Mouse (Mus musculus) granulocyte monocyte progenitor cell, adult 5-6 weeks (primary cell): ENCODE data around the gene Fkbp8. TPM values are rescaled to one million over a fixed set of nuclear protein-coding genes. Genes with fewer than 3 reads are reported as not detected.

Source experiments
- ATAC-seq: replicated peaks from 2 replicates; pipeline ENCODE4 v1.8.0; 2016; ENCODE audit warnings: mild to moderate bottlenecking, moderate TSS enrichment, inconsistent platforms; ENCODE audit not compliant: poor library complexity, severe bottlenecking
- total RNA-seq, 2 experiments: library from RNA; stranded (forward) in 1 of 2; stranded (reverse) in 1 of 2; fragments of 200-712, 200-1000 nt in 1 of 2; fragments of >200 nt in 1 of 2; fragmentation: Nextera tagmentation in 1 of 2; gene quantifications; 2 replicates each; pipeline ENCODE4 v1.2.3; 2014 to 2017

The Fkbp8 gene
- total RNA-seq, 2 experiments from 2014 or later = 107 to 113 TPM

DNA sequence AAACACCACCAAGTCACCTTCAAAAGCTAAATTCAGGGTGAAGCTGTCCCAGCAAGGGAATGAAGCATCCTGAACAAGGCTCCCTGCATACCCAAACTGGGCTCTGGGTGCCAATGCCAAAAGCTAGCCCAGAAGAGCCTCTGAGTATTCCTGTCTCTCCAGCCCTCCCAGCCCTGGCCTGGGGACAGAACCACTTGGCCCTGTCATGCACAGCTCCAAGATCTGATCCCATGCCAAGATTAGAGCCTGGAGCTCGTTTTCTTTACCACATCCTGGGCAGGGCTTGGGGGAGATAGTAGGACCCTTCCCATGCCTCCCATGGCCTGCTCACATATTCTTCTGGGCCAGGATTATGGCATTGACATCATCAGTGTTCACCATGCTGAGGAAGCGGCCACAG, 7.9 kb upstream of the Fkbp8 start:
- no peak for ATAC-seq

DNA sequence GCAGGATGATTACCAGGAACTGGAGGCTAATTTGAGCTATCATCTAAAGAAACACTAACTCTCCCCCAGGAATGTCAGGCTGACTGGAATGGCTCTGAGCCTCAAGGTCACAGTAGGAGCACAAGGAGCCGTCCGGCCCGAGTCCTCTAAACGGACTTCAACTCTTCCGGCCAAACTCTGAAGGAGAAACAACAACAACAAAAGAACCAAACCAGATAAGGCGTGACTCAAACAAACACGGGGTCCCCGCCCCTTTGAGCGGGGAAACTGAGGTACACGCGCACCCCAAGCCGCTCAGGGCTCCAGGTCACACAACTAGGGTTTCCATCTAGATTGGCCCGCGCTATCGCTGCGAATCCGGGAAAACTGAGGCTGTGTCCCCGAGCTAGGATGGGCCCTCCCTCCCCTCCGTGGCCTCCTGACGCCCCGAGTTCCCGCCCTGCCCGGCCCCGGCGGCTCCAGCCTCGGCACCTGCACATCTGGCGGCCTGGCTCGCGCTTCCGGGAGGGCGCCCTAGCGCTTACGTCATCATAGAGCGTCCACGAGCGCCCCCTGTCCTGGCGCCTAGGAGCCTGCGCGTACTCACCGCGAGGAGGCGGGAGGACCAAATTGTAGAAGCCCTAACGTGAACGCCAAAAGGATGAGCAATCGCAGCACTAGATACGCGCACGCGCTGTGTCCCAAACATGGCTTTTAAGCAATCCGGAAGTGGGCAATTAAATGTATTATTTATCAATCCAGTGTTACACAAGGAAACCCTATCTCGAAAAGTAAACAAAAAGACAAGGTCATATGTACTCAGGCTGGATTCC, 4.7 kb upstream of the Fkbp8 start:
- ATAC-seq = peak; percentile 89

DNA sequence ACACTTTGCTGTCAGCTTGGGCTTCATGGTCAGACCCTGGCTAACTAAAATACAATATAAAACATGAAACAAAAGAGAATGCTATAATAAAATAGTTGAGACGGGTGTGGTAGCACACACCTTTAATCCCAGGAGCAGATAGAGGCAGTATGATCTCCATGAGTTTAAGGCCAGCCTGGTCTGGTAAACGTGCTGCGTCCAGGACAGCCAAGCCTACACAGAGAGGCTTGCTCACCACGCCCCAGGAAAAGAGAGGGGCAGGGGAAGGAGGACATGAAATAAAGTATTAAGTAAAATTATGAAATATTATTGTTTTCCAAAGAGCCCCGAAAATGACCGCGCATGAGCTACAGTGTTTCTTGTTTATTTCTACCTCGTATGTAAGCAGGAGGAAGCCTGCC, 413 bp upstream of the Fkbp8 start:
- no peak for ATAC-seq

DNA sequence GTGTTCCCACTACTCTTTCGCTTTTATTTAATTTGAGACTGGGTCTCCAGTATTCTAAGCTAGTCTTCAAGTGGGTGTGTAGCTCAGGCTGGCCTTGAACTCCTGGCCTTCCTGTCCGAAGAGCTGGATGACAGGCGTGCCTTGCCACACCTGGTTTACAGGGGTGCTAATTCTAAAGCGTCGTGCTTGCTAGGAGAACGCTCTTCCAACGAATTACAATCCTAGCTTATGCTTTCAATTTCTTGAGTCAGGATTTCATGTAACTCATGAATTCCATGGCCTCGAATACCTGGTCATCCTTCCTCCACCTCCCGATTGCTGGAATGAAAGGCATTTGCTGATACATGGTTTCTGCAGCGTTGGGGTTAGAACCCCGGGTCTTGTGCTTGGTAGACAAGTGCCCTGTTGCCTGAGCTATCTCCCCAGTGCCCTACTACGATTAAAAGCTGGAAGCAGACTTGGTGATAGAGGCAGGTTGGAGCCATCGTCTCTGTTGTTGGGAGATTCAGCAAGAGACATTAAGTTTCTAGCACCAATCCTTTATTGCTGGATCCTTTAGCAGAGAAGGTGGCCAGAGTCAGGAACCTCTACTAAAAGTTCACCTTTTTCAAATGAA, 766 bp downstream of the Fkbp8 start:
- no peak for ATAC-seq

DNA sequence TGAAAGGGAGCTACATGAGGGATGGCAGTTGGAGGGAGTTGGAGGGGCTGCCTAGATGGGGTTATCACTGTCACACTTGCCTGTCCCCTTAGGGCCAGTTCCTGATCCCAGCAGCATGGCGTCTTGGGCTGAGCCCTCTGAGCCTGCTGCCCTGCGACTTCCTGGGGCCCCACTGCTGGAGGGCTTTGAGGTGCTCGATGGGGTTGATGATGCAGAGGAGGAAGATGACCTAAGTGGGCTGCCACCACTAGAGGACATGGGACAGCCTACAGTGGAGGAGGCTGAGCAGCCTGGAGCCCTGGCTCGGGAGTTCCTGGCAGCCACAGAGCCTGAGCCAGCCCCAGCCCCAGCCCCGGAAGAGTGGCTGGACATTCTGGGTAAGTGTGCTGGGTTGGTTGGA, 1.8 kb downstream of the Fkbp8 start:
- peak; percentile 30; the same call in 1 of the 2 replicates for ATAC-seq

DNA sequence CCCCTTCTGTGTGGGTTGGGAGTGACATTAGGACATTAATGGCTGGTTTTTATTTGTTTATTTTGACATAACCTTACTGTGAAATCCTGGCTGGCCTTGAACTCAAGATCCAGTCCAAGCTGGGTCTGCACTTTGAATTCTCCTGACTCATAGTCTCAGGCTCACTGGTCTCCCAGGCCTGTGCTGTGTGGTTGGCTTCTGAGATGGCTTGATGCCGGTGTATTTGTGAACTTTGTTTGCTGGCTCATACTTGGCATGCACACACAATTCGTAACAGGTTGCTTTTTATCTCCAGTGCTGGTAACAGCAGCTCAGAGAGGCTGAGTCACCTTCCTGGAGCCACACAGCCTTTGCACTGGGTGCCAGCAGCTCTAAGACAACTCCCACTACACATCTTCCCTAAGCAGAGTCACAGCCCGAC, 2.2 kb downstream of the Fkbp8 start:
- ATAC-seq = no peak

DNA sequence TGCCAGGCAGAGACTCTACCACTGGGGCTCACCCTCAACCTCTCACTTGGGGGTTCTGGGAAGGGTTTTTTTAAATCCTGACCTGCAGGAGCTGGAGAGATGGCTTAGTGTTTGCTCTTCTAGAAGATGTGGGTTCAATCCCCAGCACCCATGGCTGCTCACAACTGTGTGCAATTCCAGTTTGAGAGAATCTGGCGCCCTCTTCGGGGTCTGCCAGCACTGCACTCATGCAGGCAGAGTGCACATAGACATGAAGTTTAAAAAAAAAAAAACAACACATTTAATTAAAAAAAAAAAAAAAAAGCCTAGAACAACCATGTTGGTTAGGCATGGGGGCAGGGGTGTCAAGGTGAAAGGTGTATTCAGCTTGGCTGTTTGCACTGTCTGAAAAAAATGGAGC, 2.8 kb downstream of the Fkbp8 start:
- ATAC-seq = no peak

DNA sequence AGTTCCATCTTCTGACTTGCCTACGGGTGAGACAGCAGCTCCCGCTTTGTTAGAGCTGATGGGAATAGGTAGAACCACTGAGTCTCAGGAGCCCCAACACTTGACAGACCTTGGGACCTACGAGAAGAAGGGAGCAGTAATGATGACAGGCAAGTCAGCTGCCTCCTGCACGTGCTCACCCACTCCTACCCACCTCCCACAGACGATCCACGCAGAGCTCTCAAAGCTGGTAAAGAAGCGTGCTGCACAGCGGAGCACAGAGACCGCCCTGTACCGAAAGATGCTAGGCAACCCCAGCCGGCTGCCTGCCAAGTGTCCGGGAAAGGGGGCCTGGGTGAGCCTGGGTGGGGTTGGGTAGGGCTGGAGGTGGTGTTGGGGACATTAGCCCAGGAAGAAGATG, 6.8 kb downstream of the Fkbp8 start:
- no peak for ATAC-seq

DNA sequence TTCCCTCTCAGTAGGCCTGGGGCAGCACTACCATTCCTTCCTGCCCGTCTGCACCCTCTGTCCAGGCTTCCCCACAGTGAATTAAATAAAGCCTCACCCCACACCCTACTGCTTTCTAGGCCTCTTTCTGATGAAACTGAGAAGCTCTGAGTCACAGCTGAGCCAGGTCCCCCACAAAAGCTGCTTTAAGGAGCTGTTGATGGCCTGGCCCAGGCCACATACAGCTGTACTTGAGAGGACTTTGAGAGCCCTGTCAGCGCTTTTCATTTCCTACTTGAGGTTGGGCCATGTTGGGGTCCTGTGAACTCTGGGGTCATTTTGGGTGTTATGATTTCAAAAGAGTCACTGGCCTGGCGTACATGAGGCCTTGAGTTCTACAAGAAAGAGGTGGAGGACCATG, 7.7 kb downstream of the Fkbp8 start:
- ATAC-seq = no peak

DNA sequence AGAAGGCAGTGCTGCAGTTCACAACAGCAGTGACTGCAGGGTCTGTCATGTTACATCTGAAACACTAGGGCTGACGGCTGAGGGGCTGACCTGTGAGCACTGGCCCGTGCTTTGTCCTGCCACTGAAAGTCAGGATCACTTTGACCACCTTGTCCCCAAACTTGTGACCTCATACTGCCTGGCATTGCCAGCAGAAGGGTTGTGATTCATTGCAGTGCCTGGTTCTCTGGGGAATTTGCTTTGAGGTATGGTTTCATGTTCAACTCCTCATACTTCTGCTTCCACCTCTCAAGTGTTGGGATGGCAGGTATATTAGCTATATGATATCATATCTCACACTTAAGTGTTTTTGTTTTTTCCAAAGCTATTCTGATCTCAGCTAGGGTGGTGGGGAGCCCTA, 8.2 kb downstream of the Fkbp8 start:
- no peak for ATAC-seq

DNA sequence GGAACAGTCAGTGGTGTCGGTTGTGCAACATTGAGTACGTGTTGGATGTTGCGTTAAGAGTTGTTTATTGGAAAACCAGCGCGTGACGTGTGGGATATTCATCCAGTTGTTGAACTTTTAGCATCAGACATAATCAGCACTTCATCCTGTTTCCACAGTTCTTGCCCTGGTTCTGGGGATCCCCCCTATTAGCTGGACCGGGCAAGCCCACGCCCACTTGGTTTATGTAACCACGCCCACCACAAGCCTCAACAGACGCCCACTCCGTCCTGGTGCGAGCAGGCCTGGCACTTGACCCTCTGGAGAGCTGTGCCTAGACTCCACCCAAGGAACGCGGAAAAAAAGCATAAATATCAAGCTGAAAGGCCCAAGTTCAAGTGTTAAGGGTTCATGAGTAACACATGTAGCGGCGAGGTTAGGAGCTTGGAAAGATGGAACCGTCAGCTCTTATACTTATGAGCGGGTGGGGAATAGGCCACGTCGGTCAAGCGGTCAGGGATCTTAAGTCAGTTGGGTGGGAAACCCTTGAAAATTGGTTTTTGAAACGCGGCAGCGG, 10.6 kb downstream of the Fkbp8 start:
- ATAC-seq = peak; percentile 43

DNA sequence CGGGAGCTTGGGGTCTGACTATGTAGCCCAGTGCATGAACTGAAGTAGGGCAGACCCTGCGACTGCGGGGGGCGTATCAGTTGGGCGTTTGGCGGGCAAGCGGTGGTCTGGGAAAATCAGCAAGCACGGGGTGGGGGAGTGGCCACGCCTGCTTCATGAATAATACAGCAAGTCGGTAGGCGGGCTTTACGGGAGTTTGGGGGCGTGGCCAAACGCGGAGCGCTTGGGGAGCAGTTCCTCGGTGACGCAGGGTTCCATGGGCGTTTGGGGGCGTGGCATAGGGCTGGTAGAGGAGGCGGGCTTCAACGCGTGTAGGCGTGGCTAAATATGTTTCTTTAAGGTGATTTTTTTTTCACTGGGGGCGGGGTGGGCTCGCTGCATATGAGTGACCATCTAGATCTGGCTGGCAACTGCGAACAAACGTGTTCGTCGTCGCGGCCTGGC, 11.1 kb downstream of the Fkbp8 start:
- peak; percentile 69 for ATAC-seq

DNA sequence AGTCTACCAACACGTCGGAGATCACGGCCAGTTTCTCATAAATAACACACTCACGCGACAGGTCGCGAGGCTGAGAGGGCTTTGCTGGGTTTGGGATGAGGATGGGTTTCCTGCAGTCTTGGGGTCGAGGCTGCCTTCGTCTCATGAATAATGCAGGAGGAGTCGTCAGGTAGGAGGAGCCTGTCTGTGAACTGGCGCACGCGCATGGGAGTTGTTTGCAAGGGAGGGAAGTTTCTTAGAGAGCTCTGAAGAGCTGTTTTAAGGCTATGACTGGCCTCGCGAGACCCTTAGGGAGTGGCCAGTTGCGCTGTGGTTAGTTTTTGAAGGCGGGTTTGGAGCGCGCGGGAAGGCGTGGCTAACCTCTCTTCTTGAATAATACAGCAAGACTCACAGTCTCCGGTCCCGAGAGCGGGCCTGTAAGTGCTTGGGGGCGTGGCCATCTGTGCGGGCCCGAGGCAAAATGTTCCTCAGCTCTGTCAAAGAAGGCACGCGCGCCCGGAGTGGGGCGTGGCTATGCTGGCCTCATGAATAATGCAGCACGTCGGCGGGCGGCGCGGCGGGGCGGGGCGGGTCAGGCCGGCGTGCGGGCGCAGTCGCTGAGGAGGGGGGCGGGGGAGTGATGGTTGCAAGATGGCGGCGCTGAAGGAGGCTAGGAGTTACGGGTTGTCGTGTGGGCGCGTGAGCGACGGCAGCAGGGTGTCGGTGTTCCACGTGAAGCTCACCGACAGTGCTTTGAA, 11.7 kb downstream of the Fkbp8 start, which contains the start of gene Ell:
Gene Ell (plus strand): TSS at position 381 of the 737 bp plus-strand sequence.
- peak; percentile 52 for ATAC-seq

DNA sequence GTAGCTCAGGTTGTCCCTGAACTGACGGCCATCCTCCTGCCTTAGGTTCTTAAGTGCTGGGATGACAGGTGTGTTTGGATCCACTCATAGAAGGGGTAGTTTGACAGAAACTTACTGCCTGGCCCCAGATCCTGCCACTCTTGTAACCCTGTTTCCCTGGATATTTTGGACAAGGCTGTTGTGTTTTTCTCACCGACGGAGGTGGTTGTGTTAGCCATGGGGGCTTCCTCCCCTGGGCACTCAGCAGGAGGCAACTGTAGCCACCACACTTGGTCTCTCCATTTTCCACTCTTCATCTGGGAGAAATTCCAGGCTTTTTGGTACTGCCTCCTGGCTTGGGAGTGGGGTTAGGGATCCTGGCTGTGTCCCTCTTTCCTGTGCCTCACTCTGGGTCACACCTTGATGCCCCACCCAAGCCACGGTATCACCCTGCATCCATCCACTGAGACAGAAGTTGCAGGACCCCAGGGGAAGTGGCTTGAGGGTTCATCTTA, 12.5 kb downstream of the Fkbp8 start:
- no peak for ATAC-seq

DNA sequence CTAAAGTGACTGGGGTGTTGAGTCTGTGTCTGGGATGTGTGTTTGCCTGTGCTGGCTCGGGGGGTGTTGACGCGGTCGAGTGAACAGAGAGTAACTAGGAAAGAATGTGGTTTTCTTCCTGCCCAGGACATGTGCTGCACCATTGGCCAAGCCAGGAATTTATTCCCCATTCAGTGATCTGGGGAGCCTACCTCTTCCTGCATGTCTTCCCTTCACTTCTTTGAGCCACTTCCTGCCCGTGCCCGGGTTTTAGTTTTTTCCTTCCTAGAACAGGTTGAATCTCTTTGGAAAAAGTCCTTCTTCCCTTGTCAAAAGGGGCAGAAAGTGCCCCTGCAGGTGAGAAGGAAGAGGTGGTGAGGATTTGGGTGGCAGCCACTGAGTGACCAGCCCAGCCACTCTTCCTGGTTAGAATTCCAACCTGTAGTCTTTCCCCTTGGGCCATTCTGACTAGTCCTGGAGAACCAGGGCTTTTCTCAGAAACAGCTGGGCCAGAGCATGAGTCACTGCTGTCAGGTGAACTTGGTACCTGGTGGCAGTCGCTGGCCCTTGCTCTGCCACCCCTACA, 13.1 kb downstream of the Fkbp8 start:
- ATAC-seq = no peak

DNA sequence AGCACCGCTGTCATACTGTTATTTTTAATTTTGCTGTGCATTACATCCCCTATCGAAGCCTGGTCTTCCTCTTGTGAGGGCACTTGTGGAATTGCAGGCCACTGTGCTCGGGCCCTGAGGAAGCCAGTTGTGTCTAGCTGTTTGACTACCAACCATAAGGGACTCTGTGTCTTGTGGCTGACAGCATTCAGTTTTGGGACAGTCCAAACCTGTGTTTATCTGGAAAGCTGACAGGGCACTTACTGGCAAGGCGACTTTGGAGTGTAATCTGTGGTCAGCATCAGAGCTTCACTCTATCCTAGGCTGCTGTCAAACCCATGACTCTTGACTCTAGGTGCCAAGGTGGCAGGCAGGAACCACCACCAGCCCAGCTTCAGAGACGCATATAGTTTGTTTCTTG, 13.6 kb downstream of the Fkbp8 start:
- no peak for ATAC-seq

DNA sequence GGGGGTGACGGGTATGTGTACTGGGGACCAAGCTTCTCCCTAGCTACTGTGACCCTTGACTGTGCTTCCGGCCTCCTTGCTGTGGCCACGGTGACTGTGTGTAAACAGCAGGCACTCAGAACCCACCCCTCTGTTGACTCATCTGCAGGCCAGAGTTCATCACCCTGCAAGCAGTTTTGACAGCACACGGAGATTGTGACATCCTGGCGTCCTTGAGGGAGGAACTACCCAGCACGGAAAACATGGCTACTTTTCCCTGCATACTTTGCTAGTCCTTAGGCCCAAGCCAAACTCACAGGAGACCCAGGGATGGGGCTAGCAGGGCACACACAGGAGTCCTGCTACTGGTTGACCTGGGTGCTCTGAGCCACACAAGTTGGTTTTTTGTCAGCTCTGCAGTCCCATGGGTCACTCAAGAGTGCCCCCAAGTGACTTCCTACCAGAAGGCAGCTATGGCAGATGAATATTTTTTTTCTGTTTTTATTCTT, 16.7 kb downstream of the Fkbp8 start:
- ATAC-seq = peak; percentile 70

DNA sequence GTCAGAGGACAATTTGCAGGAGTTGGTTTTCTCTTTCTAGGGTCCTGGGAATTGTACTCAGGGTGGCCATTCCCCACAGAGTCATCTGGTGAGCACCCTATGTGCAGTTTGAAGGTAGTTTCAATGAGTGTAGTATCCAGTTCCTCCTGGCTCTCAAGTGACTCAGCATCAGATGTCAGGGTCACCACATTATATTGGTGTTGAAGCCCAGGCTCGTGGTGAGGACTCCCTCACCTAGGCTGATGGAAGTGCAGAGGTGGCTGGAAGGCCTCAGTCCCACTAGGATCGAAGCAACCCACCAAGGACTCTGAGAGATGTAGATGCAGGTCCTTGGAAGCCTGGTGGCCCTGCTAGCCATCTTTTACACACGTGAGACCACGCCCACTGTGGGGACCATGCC, 18.9 kb downstream of the Fkbp8 start:
- peak; percentile 26; the same call in 1 of the 2 replicates for ATAC-seq

DNA sequence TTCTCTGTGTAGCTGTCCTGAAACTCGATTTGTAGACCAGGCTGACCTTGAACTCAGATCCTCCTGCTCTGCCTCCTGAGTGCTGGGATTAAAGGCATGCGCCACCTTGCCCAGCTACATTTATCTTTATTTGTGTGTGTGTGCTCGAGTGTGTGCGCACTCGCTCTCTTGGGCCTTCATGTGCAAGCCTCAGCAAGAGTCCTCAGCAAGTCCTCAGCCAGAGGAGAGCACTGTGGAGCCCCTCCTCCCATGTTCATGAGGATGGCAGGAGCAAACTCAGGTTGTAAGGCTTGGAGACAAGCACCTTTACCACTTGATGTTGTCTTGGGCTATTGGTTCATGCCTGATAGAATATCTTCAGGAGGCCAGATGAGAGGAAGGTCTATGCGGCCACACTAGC, 20.2 kb downstream of the Fkbp8 start:
- ATAC-seq = no peak
